Mouse (Mus musculus) spleen, adult 2 months (tissue): Measurements from ENCODE around the gene Canx.

Experiments
- CTCF ChIP-seq: fragments of 200-500 bp; IDR thresholded peaks from 2 replicates; pipeline ENCODE4 v1.5.1; 2011; ENCODE audit warnings: mild to moderate bottlenecking, inconsistent platforms; ENCODE audit not compliant: insufficient read depth, insufficient read length, insufficient replicate concordance; ENCODE audit errors: extremely low read depth
- POLR2A ChIP-seq: fragments of 200-500 bp; IDR thresholded peaks from 2 replicates; pipeline ENCODE4 v1.6.1; 2011; ENCODE audit warnings: low read depth, low read length, inconsistent platforms

GRCm38 (mm10) chr11:50252684-50253265 lies 72.7 kb downstream of the Canx start:
- TF ChIP-seq CTCF, result no peak
- no peak for TF ChIP-seq POLR2A
